Mouse (Mus musculus): Measurements from ENCODE around the gene Armt1. TPM values are rescaled to one million over a fixed set of nuclear protein-coding genes. Genes with fewer than 3 reads are reported as not detected.

Gene Armt1
- total and polyA plus RNA-seq, 3 experiments, result 20.7 to 45.1 (median 32.1) TPM

GRCm38 (mm10) chr10:4387701-4388383 lies 44.4 kb upstream of the Armt1 start, which contains the start of gene Zbtb2:
Zbtb2 (minus strand) TSS chr10:4388108.
- peaks cover 57% of the 10 kb centered on the region for H3K79me2 ChIP-seq (replicated peaks; ENCODE audit: control insufficient read depth, extremely low read depth, insufficient read depth, poor library complexity, severe bottlenecking)
- peaks cover under 1 to 21% of the 10 kb centered on the region in 2 experiments for H3K36me3 ChIP-seq (replicated peaks in 1 of 2; ENCODE audit: control insufficient read depth in 1 of 2, insufficient read depth in 1 of 2, low read length in 1 of 2)
- peak within 1 kb of the TSS; percentile 98 for H3K9ac ChIP-seq (ENCODE audit: insufficient read depth, low read depth)
- H3K27ac ChIP-seq (ENCODE audit: insufficient read depth, low read depth), result peak within 1 kb of the TSS; percentile 94
- peaks cover 11 to 42% of the 10 kb centered on the region in 2 experiments for H3K4me1 ChIP-seq (ENCODE audit: control insufficient read depth in 1 of 2, insufficient read depth in 2 of 2)
- TF ChIP-seq USF1 (IDR thresholded peaks at IDR 0.05; ENCODE audit: low read depth, low read length), result peak; percentile 59
- peak; percentile 26; the same call in 1 of the 2 replicates for TF ChIP-seq BHLHE40 (IDR thresholded peaks at IDR 0.05; ENCODE audit: low read depth, low read length)
- no peak; the same call in 1 of the 2 replicates for TF ChIP-seq MXI1 (IDR thresholded peaks at IDR 0.05; ENCODE audit: low read depth, low read length)
- no peaks in the 10 kb centered on the region for H3K27me3 ChIP-seq (replicated peaks)
- no peaks in the 10 kb centered on the region for H3K9me3 ChIP-seq (replicated peaks; ENCODE audit: low read length)
- peak within 1 kb of the TSS; percentile 80 for H3K4me2 ChIP-seq (ENCODE audit: insufficient read depth, low read depth, poor library complexity, severe bottlenecking)
- DNase-seq (ENCODE audit: extremely low read depth), result peak; percentile 37
- in situ Hi-C loops (cut with MboI; ENCODE audit: low pct_ligation_motif_present, low pct_unique_long_range_greater_than_20kb, low sequenced_read_pairs), result no loop called here
- dilution Hi-C loops (cut with MboI; ENCODE audit: extremely low pct_ligation_motif_present, extremely low pct_unique_long_range_greater_than_20kb, low sequenced_read_pairs), result no loop called here
- H3K4me3 ChIP-seq (replicated peaks in 1 of 3; ENCODE audit: low read depth in 2 of 3, low read length in 2 of 3, poor library complexity in 1 of 3), result peak within 1 kb of the TSS; percentile 76 to 97 (median 79)

- Histone ChIP-seq H3K36me3 (replicated peaks in 1 of 2; ENCODE audit: control insufficient read depth in 1 of 2, insufficient read depth in 1 of 2, low read length in 1 of 2) (peaks cover 4 to 26% of the 10 kb centered on the region in 2 experiments), H3K27me3 (replicated peaks) (no peaks in the 10 kb centered on the region), H3K79me2 (replicated peaks; ENCODE audit: control insufficient read depth, extremely low read depth, insufficient read depth, poor library complexity, severe bottlenecking) (peaks cover 60% of the 10 kb centered on the region), H3K9ac (ENCODE audit: insufficient read depth, low read depth) (peak overlapping the region; percentile 98), H3K4me1 (ENCODE audit: control insufficient read depth in 1 of 2, insufficient read depth in 2 of 2) (peaks cover 13 to 42% of the 10 kb centered on the region in 2 experiments), H3K9me3 (replicated peaks; ENCODE audit: low read length) (no peaks in the 10 kb centered on the region), H3K4me3 (replicated peaks in 1 of 3; ENCODE audit: low read depth in 2 of 3, low read length in 2 of 3, poor library complexity in 1 of 3) (peak overlapping the region; percentile 76 to 97 (median 79)), H3K4me2 (ENCODE audit: insufficient read depth, low read depth, poor library complexity, severe bottlenecking) (peak overlapping the region; percentile 80), H3K27ac (ENCODE audit: insufficient read depth, low read depth) (peak overlapping the region; percentile 5; the same call in 1 of the 2 replicates)
- in situ Hi-C loops (cut with MboI; ENCODE audit: low pct_ligation_motif_present, low pct_unique_long_range_greater_than_20kb, low sequenced_read_pairs), result no loop called here
- dilution Hi-C loops (cut with MboI; ENCODE audit: extremely low pct_ligation_motif_present, extremely low pct_unique_long_range_greater_than_20kb, low sequenced_read_pairs), result no loop called here
- DNase-seq (ENCODE audit: extremely low read depth), result no peak
- TF ChIP-seq MXI1 (IDR thresholded peaks at IDR 0.05; ENCODE audit: low read depth, low read length) (0 out of 2 replicates have a peak, but pooled peaks have one; percentile 30), ELF1 (IDR thresholded peaks at IDR 0.05; ENCODE audit: low read depth, low read length) (0 out of 2 replicates have a peak, but pooled peaks have one; percentile 7), IRF4 (IDR thresholded peaks at IDR 0.05; ENCODE audit: low read depth, low read length) (no peak), ZNF384 (IDR thresholded peaks at IDR 0.05; ENCODE audit: low read depth, low read length) (no peak)
These were observed 43.9 kb upstream of the Armt1 start for GRCm38 (mm10) chr10:4388384-4388745.

GRCm38 (mm10) chr10:4389036-4389435 lies 43.2 kb upstream of the Armt1 start:
- Histone ChIP-seq H3K4me1 (ENCODE audit: control insufficient read depth in 1 of 2, insufficient read depth in 2 of 2) (peaks cover 13 to 42% of the 10 kb centered on the region in 2 experiments), H3K4me3 (replicated peaks in 1 of 3; ENCODE audit: low read depth in 2 of 3, low read length in 2 of 3, poor library complexity in 1 of 3) (peak overlapping the region; percentile 76 to 97 (median 79)), H3K4me2 (ENCODE audit: insufficient read depth, low read depth, poor library complexity, severe bottlenecking) (peak overlapping the region; percentile 80), H3K79me2 (replicated peaks; ENCODE audit: control insufficient read depth, extremely low read depth, insufficient read depth, poor library complexity, severe bottlenecking) (peaks cover 67% of the 10 kb centered on the region), H3K9ac (ENCODE audit: insufficient read depth, low read depth) (peak overlapping the region; percentile 98), H3K27me3 (replicated peaks) (no peaks in the 10 kb centered on the region), H3K36me3 (replicated peaks in 1 of 2; ENCODE audit: control insufficient read depth in 1 of 2, insufficient read depth in 1 of 2, low read length in 1 of 2) (peaks cover 4 to 30% of the 10 kb centered on the region in 2 experiments), H3K9me3 (replicated peaks; ENCODE audit: low read length) (no peaks in the 10 kb centered on the region), H3K27ac (ENCODE audit: insufficient read depth, low read depth) (no peak overlapping the region)
- TF ChIP-seq MEF2A (IDR thresholded peaks at IDR 0.05; ENCODE audit: borderline replicate concordance, low read depth, low read length) (no peak), TCF12 (IDR thresholded peaks at IDR 0.05; ENCODE audit: low read depth, low read length) (no peak), MXI1 (IDR thresholded peaks at IDR 0.05; ENCODE audit: low read depth, low read length) (no peak), RAD21 (IDR thresholded peaks at IDR 0.05; ENCODE audit: low read depth, low read length) (no peak), MYC (IDR thresholded peaks at IDR 0.05; ENCODE audit: low read depth, low read length) (no peak), EP300 (IDR thresholded peaks at IDR 0.05; ENCODE audit: low read length) (no peak), CTCF (conservative IDR thresholded peaks at IDR 0.05 in 1 of 2, IDR thresholded peaks at IDR 0.05 in 1 of 2; ENCODE audit: low read depth in 2 of 2, low read length in 2 of 2) (no peak), IRF4 (IDR thresholded peaks at IDR 0.05; ENCODE audit: low read depth, low read length) (no peak), ZC3H11A (IDR thresholded peaks at IDR 0.05; ENCODE audit: low read depth, low read length) (no peak), KAT2A (IDR thresholded peaks at IDR 0.05; ENCODE audit: insufficient replicate concordance, low read length) (no peak)
- in situ Hi-C loops (cut with MboI; ENCODE audit: low pct_ligation_motif_present, low pct_unique_long_range_greater_than_20kb, low sequenced_read_pairs), result no loop called here
- no peak for DNase-seq (ENCODE audit: extremely low read depth)
- dilution Hi-C loops (cut with MboI; ENCODE audit: extremely low pct_ligation_motif_present, extremely low pct_unique_long_range_greater_than_20kb, low sequenced_read_pairs), result no loop called here
